Mouse (Mus musculus) layer of hippocampus, adult 9-11 months (tissue): ENCODE data around the gene Mylpf.
"Not testable (repeated sequence)": the region's sequence is repeated elsewhere in the genome, so short reads cannot be mapped to it uniquely, and the experiment has no call there.

ENCODE experiments used
- DNase-seq: peaks from one replicate; pipeline ENCODE4 v3.0.0; 2022

Gene Mylpf

GRCm38 (mm10) chr7:127228615-127229303 lies 20.1 kb downstream of the Mylpf start:
- DNase-seq, result peak; percentile 61

- no peak for DNase-seq
Observed at GRCm38 (mm10) chr7:127231376-127231775, 22.7 kb downstream of the Mylpf start.

- no peak for DNase-seq
Observed at GRCm38 (mm10) chr7:127231826-127232621, 23.3 kb downstream of the Mylpf start.

GRCm38 (mm10) chr7:127232622-127233367 lies 24.1 kb downstream of the Mylpf start, which contains the start of the genes Zfp553 and Sept1:
TSS of gene Zfp553 (plus strand) at chr7:127233061.
TSS of gene Sept1 (minus strand) at chr7:127233130.
- peak; percentile 83 for DNase-seq

GRCm38 (mm10) chr7:127233368-127233749 lies 24.7 kb downstream of the Mylpf start:
- DNase-seq, result no peak

GRCm38 (mm10) chr7:127233765-127234164 lies 25.1 kb downstream of the Mylpf start:
- DNase-seq, result no peak

GRCm38 (mm10) chr7:127234777-127235176 lies 26.1 kb downstream of the Mylpf start:
- no peak for DNase-seq

- no peak for DNase-seq
Observed at GRCm38 (mm10) chr7:127243361-127243867, 34.7 kb downstream of the Mylpf start.

GRCm38 (mm10) chr7:127243870-127244657 lies 35.4 kb downstream of the Mylpf start, which contains the start of gene Zfp771:
TSS of gene Zfp771 (plus strand) at chr7:127244274.
- peak; percentile 96 for DNase-seq

GRCm38 (mm10) chr7:127244658-127245510 lies 36.2 kb downstream of the Mylpf start:
- DNase-seq, result no peak

GRCm38 (mm10) chr7:127250511-127250910 lies 41.8 kb downstream of the Mylpf start:
- DNase-seq, result not testable (repeated sequence)

- no peak for DNase-seq
Observed at GRCm38 (mm10) chr7:127252414-127252813, 43.7 kb downstream of the Mylpf start.

GRCm38 (mm10) chr7:127253341-127253740 lies 44.7 kb downstream of the Mylpf start:
- no peak for DNase-seq

- DNase-seq, result peak; percentile 96
Observed at GRCm38 (mm10) chr7:127253821-127254769, 45.4 kb downstream of the Mylpf start.

GRCm38 (mm10) chr7:127255008-127255407 lies 46.3 kb downstream of the Mylpf start:
- DNase-seq, result no peak

GRCm38 (mm10) chr7:127255965-127256364 lies 47.3 kb downstream of the Mylpf start:
- no peak for DNase-seq

GRCm38 (mm10) chr7:127256518-127256917 lies 47.8 kb downstream of the Mylpf start:
- no peak for DNase-seq

- DNase-seq, result no peak
Observed at GRCm38 (mm10) chr7:127259186-127259905, 50.7 kb downstream of the Mylpf start.
